Mouse (Mus musculus) small intestine, adult 2 months (tissue): Measurements from ENCODE around the gene Msantd2.

Experiments
- CTCF ChIP-seq: fragments of 200-500 bp; IDR thresholded peaks from 2 replicates; pipeline ENCODE4 v1.5.1; 2012; ENCODE audit warnings: low read depth, mild to moderate bottlenecking, control low read depth, inconsistent platforms, low read length, moderate library complexity, mixed read lengths; ENCODE audit not compliant: insufficient replicate concordance, insufficient read length; ENCODE audit errors: extremely low read depth
- POLR2A ChIP-seq: fragments of 200-500 bp; IDR thresholded peaks from 2 replicates; pipeline ENCODE4 v1.6.1; 2012; ENCODE audit warnings: low read depth, mild to moderate bottlenecking, control low read depth, inconsistent platforms, low read length, moderate library complexity

DNA sequence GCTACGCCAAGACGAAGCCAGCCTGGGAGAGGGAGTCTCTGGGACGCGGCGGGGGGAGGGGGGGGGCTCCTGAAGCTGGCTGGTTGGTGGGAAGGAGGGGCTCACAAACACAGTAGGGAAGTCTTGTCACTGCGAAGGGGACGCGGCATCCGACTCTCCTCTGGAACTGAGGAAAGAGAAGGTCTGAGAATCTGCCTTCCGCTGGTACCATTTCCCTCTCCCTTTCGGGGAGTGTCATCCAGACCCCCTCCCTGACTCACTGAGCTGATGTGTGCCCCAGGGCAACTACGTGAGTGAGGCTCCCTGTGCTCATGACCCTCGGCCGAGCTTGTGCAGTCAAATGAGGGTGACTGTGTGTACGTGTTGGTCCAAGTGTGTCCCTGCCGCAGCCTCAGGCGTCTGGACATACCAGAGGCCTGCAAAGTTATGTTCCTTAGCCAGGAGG, 56.1 kb downstream of the Msantd2 start:
- TF ChIP-seq CTCF (no peak), POLR2A (no peak)
